Mouse (Mus musculus): Measurements from ENCODE around the gene Wdr31. TPM values are rescaled to one million over a fixed set of nuclear protein-coding genes. Genes with fewer than 3 reads are reported as not detected.

Wdr31 gene
- total RNA-seq, 2 experiments from 2014 or later, result 7.6 TPM

GRCm38 (mm10) chr4:62463124-62463523 is 7.6 kb downstream of the Wdr31 start:
- intact Hi-C loops (cut with DNase I), result no loop called here
- DNase-seq (ENCODE audit: low spot score in 2 of 2), result no peak

DNA sequence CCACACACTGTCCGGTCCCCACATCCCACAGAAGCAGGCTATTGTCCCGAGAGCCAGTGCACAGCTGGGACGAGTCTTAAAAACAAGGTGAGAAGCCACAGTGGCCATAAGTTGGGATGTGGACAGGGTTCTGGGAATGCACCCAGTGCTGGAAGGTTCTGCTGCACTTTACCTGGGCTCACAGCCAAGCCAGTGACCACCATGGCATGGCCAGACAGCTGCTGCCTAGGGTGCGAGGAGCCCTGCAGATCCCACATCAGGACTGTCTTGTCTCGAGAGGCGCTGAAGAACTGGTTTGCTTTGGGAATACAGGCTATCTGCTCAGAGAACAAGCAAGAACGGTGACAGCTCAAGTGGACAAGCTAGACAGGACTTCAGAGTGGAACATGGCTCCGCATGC is 10.3 kb downstream of the Wdr31 start:
- DNase-seq (ENCODE audit: low spot score in 2 of 2), result no peak
- intact Hi-C loops (cut with DNase I), result no loop called here

DNA sequence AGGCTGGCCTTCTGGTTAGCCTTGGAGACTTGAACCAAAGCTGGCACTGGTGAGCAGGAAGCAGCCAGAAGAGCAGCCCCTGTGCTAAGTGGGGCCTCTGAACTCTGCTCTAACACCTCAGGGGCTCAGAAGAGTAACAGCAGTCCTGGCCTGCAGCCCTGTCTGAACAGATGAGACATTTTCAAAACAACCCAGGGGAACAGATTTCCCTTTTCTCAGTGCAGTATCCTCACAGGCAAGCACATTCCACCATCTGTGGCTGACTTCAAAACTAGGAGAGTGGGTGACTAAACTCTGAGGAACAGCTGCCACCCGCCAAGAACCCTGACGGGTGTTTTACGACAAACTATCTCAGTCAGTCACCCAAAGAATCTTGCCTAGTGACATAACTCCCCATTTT is 11.6 kb downstream of the Wdr31 start:
- intact Hi-C loops (cut with DNase I), result loop anchor here (10.0 kb wide), 1 partner anchor 306 kb away; no protein-coding TSS in a partner anchor

GRCm38 (mm10) chr4:62454995-62455394 is 15.7 kb downstream of the Wdr31 start:
- intact Hi-C loops (cut with DNase I), result loop anchor here (10.0 kb wide), 1 partner anchor 310 kb away; no protein-coding TSS in a partner anchor
- peak; percentile 28 to 54 for DNase-seq (ENCODE audit: low spot score in 2 of 2)

More for the DNA sequence above, 11.6 kb downstream of the Wdr31 start:
- DNase-seq (ENCODE audit: low spot score in 2 of 2), result peak; percentile 43 to 89

- intact Hi-C loops (cut with DNase I), result no loop called here
- DNase-seq (ENCODE audit: low spot score in 2 of 2), result no peak
Measured at GRCm38 (mm10) chr4:62440986-62441385, 29.7 kb downstream of the Wdr31 start.

GRCm38 (mm10) chr4:62440544-62440943 is 30.2 kb downstream of the Wdr31 start:
- intact Hi-C loops (cut with DNase I), result no loop called here
- no peak for DNase-seq (ENCODE audit: low spot score in 2 of 2)

DNA sequence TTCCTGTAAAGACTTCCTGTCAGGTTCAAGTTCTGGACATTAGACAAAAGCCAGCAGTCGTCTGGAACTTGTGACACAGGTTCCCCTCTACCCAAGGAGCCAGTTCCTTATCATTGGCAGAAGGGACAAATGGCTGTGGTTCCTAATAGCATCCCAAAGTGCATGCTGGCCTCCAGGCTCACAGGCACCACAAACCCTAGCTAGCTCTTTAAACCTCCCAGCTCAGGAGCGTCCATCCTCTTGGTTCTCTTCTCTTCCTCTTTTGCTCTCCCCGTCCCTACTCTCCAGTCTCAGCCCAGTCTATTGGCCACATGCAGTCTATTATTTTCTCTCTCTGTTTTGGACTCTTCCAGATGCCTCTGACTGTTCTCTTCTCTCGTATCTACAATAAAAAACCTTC is 30.9 kb downstream of the Wdr31 start:
- intact Hi-C loops (cut with DNase I), result no loop called here
- no peak for DNase-seq (ENCODE audit: low spot score in 2 of 2)

DNA sequence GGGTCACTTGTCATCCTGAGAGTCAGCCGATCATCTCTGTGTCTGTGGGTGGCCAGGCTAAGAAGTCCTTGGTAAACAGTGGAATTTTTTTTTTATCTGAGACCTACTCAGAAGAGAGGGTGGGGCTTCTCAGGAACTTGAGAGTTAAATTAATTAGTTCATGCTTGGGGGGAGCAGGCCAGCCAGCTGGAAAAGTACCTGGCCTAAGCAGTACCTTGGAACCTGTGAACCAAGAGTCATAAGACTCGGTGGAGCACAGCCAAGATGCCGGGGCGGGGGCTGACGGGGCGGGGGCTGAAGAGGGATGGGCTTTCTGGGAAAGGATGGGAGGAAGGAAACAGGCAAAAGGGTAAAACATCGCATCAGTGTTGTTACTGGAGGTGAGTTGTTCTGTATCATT is 32.8 kb downstream of the Wdr31 start:
- no peak for DNase-seq (ENCODE audit: low spot score in 2 of 2)
- intact Hi-C loops (cut with DNase I), result no loop called here

DNA sequence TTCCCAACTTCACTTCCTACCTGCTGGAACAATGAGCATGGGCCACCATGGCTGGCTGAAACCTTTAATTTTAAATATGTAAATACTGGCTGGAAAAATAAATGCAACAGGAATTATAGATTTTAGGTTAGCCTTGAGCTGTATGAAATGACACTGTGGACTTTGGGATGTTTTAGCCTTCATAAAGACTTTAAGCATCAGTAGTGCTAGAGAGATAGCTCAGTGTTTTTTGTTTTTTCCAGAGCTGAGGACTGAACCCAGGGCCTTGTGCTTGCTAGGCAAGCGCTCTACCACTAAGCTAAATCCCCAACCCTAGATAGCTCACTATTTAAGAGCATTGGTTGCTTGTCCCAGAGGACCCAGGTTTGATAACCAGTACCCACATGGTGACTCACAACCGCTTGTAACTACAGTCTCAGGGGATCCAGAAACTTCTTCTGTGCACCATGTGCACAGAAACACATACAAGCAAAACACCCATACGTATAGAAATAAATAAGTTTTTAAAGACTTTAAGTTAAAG is 33.4 kb downstream of the Wdr31 start:
- DNase-seq (ENCODE audit: low spot score in 2 of 2), result no peak
- intact Hi-C loops (cut with DNase I), result no loop called here

DNA sequence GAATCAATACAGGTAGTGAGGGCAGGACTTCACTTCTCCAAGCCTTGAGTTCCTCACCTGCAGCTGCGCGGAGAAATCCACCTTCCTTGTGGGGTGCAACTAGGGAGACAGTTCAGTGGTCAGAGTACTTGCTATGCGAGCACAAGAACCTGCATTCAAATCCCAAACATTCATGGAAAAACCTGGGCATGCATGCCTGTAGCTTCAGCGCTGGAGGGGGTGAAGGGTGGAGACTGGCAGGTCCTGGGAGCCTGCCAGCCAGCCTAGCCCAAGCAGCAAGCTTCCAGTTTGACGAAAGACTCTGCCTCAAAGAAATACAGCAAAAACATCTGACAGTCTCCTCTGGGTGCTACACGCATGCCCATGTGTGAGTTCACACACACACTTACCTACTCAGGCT is 35.6 kb downstream of the Wdr31 start, which contains the start of gene Rnf183:
Gene Rnf183, minus strand, starts transcription at position 172 of the 400 bp plus-strand sequence.
- intact Hi-C loops (cut with DNase I), result no loop called here
- no peak for DNase-seq (ENCODE audit: low spot score in 2 of 2)

DNA sequence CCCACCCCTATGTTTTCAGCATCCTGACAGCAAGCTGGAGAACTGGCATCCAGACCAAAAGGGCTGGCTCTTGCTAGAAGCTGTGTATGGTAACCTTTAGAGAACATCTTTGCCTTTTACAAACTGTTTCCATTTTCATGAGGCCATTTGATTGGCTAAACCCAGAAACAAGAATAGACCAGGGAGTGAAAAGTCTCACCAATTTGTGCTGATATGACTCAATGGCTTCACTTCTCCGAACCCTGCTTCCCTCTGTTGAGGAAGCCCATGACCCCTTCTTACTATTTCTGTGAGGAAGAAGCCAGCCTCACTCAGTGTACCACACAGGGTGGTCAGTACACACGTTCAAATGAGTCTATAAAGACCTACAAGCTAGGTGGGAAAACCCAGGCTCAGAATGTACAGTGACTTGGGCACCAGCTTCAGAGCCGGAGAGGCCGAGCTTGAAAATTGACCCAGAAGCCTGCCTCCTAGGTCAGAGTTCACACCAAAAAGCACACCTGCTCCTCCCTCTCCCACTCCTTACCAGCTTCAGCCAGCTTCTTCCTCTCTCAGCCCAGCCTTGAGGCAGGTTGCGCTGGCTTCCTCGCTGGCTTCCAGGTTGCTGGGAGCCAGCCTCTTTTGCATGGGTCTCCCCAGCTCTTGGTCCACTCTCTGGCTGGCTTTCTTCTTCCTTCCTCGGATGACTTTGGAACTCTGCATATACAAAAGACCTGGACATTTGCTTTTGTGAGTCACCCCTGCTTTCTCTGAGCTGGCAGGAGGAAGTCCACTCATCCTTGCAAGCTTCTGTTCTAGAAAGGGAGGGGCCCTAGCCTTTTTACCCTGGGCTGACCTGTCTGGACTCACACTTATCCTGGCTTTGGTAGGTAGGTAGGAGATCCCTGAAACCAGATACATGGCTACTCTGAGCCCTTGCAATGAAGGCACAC is 36.5 kb downstream of the Wdr31 start:
- intact Hi-C loops (cut with DNase I), result no loop called here
- no peak for DNase-seq (ENCODE audit: low spot score in 2 of 2)

GRCm38 (mm10) chr4:62431522-62431921 is 39.2 kb downstream of the Wdr31 start:
- intact Hi-C loops (cut with DNase I), result loop anchor here (2.0 kb wide), 1 partner anchor 69 kb away; no protein-coding TSS in a partner anchor

GRCm38 (mm10) chr4:62430678-62431077 is 40.0 kb downstream of the Wdr31 start:
- intact Hi-C loops (cut with DNase I), result loop anchor here (2.0 kb wide), 1 partner anchor 70 kb away; no protein-coding TSS in a partner anchor
- no peak for DNase-seq (ENCODE audit: low spot score in 2 of 2)

More at GRCm38 (mm10) chr4:62431522-62431921, 39.2 kb downstream of the Wdr31 start:
- no peak for DNase-seq (ENCODE audit: low spot score in 2 of 2)

- DNase-seq (ENCODE audit: low spot score in 2 of 2), result no peak
- intact Hi-C loops (cut with DNase I), result loop anchor here (2.0 kb wide), 1 partner anchor 71 kb away; no protein-coding TSS in a partner anchor
Measured at GRCm38 (mm10) chr4:62429616-62430015, 41.1 kb downstream of the Wdr31 start.

DNA sequence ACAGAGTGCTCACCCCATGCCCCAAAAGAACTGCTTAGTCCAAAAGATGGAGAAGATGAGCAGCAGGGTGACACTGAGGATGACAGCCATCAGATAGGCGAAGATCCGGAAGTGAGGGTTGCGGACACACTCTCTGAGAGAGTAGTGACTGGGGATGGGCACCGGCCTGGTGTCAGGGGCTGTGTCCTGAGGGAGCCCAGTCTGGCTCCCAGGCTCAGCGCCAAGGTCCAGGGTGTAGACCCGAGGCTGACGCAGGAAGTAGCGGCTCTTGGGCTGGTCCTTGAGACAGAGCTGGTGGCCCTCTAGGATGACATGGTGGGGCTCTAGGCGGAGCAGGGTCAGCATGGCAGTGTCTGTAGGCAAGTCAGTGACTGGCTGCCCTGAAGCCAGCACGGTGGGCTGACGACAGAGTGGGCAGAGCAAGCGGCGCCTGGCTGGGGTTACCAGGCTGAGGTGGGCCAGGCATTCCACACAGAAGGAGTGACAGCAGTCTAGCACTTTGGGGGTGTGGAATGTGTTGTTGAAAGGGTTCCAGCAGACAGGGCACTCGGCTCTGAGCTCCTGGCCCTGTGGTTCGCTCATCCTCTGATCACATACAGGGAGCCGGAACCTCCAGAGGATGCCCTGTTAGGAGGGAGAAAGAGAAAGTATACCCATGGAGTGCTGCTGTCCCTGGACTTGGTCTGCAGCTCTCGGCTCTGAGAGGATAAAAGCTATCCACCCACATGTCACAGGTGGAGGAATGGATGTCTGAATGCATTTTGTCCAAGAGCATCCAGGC is 42.5 kb downstream of the Wdr31 start:
- no peak for DNase-seq (ENCODE audit: low spot score in 2 of 2)
- intact Hi-C loops (cut with DNase I), result no loop called here

DNA sequence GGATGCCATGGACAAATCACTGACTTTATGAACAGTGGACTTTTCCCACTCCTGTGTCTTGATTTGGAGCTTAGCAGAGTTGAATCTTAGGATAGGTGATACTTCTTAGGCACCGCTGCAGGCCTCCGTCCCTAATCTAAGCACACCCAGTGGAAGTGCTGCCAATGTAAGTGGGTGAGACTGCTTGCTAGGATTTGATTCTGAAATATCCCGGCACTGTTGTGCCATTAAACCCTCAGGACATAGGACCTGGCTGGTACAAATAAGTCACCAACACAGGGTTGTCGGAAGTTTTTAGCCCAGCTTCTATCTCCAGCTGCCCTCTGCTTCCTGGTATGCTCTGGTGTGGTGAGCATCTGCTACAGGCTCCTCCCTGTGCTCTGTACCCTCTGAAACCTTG is 44.8 kb downstream of the Wdr31 start:
- DNase-seq (ENCODE audit: low spot score in 2 of 2), result no peak
- intact Hi-C loops (cut with DNase I), result no loop called here

- intact Hi-C loops (cut with DNase I), result no loop called here
- DNase-seq (ENCODE audit: low spot score in 2 of 2), result no peak
Measured at GRCm38 (mm10) chr4:62419091-62419490, 51.6 kb downstream of the Wdr31 start.

DNA sequence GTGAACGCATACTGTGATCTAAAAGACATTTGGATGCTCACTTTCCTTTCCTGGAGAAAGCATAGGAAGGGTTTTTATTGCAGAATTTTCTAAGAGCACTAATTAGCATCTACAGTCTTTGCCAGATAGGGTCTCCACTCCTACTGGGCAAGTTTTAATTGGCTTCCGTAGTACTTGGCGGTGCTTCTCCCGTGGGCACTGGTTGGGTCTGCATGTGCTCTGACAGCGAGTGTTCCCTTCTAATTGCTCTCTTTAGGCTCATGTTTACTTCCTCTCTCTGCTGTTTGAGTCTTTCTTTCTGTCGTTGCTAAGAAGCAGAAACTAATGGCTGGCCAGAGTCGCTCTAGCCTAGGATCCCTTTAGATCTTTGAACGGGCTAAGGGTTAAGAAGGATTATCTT is 52.2 kb downstream of the Wdr31 start:
- peak in 1 of 2 experiments; percentile 29 for DNase-seq (ENCODE audit: low spot score in 2 of 2)
- intact Hi-C loops (cut with DNase I), result no loop called here

DNA sequence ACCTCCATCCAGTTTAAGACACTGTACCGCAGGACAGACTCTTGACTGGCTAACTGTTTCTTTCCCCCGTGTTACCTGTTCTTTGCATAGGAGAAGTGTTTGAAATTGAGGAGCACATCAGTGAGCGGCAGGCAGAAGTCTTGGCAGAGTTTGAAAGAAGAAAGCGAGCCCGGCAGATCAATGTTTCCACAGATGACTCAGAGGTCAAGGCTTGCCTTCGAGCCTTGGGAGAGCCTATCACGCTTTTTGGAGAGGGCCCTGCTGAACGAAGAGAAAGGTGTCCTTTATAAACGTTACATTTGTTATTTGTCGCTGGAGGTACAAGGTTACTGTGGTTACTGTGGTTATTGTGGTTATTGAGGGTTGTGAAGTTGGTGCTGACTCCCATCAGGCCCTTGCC is 59.1 kb downstream of the Wdr31 start:
- DNase-seq (ENCODE audit: low spot score in 2 of 2), result no peak
- intact Hi-C loops (cut with DNase I), result no loop called here

DNA sequence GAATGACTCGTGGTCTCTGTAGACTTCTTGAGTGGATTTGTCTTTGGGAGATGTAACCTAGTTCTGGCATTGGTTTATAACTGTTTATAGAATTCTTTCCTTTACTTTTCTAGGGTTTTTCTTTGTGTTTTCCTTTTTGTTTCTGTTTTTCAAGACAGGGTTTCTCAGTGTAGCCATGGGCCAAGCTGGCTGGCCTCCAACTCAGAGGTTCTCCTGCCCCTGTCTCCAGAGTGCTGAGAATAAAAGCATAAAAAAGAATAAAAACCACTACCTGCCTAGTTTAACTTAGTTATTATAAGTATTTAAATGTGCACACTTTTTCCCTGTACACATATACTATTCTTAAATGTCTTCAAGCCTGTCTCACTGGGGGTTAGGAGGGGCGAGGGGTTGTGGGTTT is 60.4 kb downstream of the Wdr31 start:
- DNase-seq (ENCODE audit: low spot score in 2 of 2), result no peak

More for the DNA sequence above, 60.4 kb downstream of the Wdr31 start:
- intact Hi-C loops (cut with DNase I), result no loop called here

All from left cerebral cortex, postnatal 25 days (tissue).